Mouse (Mus musculus): ENCODE measurements around the gene Mipep.

DNA sequence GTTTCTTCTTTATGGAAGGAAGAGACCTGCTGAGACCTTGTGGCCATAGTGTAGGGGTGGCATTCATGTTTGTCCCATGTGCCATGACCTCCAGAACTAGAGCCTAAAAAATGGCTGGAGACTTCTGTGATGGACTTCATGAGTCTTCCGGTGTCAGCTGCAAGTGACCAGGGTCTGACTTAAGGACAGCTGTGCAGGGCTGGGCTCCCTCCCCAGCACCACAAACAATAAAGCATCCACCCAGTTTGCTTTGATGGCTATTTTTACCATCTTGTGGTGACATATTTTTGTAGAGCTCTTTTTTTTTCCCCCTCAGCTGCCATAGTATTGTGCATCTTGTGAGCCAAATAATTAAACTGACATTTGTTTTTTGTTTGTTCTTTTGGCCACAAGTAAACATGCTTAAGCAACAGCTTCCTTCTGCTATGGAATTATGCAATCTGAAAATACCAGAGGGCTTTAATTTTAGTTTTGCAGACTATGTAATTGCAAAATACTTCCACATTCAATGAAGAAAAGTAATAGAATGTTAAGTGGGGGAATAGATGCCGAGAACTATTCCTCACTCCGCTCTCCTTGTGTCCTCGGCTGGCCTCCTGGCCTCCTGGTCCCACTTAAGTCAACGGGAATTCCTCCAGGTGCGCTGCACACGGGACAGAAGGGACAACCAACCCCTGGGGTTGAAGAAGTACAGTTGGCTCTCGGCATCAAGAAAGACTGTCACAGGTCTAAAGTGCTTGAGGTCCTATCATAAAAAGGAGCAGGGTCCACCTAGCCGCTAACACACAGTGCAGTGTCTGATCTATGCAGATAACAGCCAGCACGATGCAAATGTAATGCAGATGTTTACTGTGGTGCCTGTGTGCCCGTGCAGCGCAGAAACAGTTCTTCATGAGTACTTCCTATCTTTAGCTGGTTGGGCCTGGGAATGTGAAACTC lies 126.4 kb downstream of the Mipep start:
- TF ChIP-seq EP300 (IDR thresholded peaks at IDR 0.05) (peak; percentile 87), CTCF (IDR thresholded peaks at IDR 0.05) (no peak)
